Mouse (Mus musculus) ES-E14 (cell line): Measurements from ENCODE around the gene Gm14403. TPM values are rescaled to one million over a fixed set of nuclear protein-coding genes. Genes with fewer than 3 reads are reported as not detected.
"Not testable (repeated sequence)": the region's sequence is repeated elsewhere in the genome, so short reads cannot be mapped to it uniquely, and the experiment has no call there.

ENCODE experiments used
- DNase-seq: peaks from one replicate; pipeline ENCODE4 v3.0.0-alpha.2; 2013; ENCODE audit warnings: low read depth, low spot score
- H3K27ac ChIP-seq: 2 replicates; pipeline ENCODE4 v1.5.1; 2012; ENCODE audit warnings: low read depth, mild to moderate bottlenecking, low read length, moderate library complexity, mixed read lengths; ENCODE audit not compliant: poor library complexity, insufficient read depth, severe bottlenecking
- H3K36me3 ChIP-seq: 2 replicates; pipeline ENCODE4 v1.6.1; 2012; ENCODE audit warnings: mild to moderate bottlenecking, low read length, moderate library complexity, mixed read lengths; ENCODE audit not compliant: control insufficient read depth, poor library complexity, insufficient read depth, severe bottlenecking
- H3K4me1 ChIP-seq, 2 experiments: fragments of 150-350 bp in 1 of 2; sonication (generic) in 1 of 2; 2 replicates each; pipeline ENCODE4 v1.6.1; 2012; ENCODE audit warnings: low read length in 2 of 2, mild to moderate bottlenecking in 1 of 2, mixed read lengths in 1 of 2; ENCODE audit not compliant: control insufficient read depth in 2 of 2, insufficient read depth in 2 of 2, poor library complexity in 1 of 2
- H3K4me3 ChIP-seq, 2 experiments: fragments of 150-350 bp in 1 of 2; sonication (generic) in 1 of 2; 2 replicates each; pipeline ENCODE4 v1.5.1; 2012; ENCODE audit warnings: low read length in 2 of 2, low read depth in 1 of 2, mild to moderate bottlenecking in 1 of 2, mixed read lengths in 1 of 2; ENCODE audit not compliant: insufficient read depth in 1 of 2, poor library complexity in 1 of 2, severe bottlenecking in 1 of 2
- H3K9ac ChIP-seq: 2 replicates; pipeline ENCODE4 v1.6.1; 2012; ENCODE audit warnings: low read depth, mild to moderate bottlenecking, low read length, mixed read lengths; ENCODE audit not compliant: poor library complexity, insufficient read depth, severe bottlenecking
- H3K9me3 ChIP-seq: fragments of 150-350 bp; sonication (generic); 2 replicates; pipeline ENCODE4 v1.6.1; 2012; ENCODE audit warnings: low read depth, mild to moderate bottlenecking, low read length; ENCODE audit not compliant: control insufficient read depth, insufficient read depth
- in situ Hi-C, 2 experiments: fragments of 600-800 bp; cut with MboI; formaldehyde crosslinking; loops; one replicate each; pipeline ENCODE4 v1.15.1; 2025; ENCODE audit warnings: low sequenced_read_pairs in 2 of 2, inconsistent platforms in 1 of 2; ENCODE audit not compliant: unreplicated experiment in 2 of 2
- total RNA-seq: library from RNA; depleted of rRNA; stranded (reverse); fragments of 300-350 nt; gene quantifications from 2 replicates; pipeline ENCODE4 v1.2.3, GENCODE M21; 2012; rRNA removed

The Gm14403 gene
- total RNA-seq, 1 experiment = 22.1 TPM

GRCm38 (mm10) chr2:177555261-177555660 is 57.2 kb downstream of the Gm14403 start:
- H3K4me1 ChIP-seq, H3K9ac ChIP-seq, H3K9me3 ChIP-seq, H3K36me3 ChIP-seq, in situ Hi-C loops, DNase-seq, H3K4me3 ChIP-seq, H3K27ac ChIP-seq: not testable (repeated sequence)

Other genes starting within 250 kb of the Gm14403 start
- 25.8 and 34.4 TPM in 2 replicates for gene Gm14409, start 231.2 kb upstream of the Gm14403 start, total RNA-seq
- gene Gm14412, start 173.9 kb upstream of the Gm14403 start, total RNA-seq = 45.0 and 58.9 TPM in 2 replicates
- gene Gm14418, start 99.9 kb upstream of the Gm14403 start, total RNA-seq = 34.8 and 42.7 TPM in 2 replicates
- 31.7 and 32.7 TPM in 2 replicates for gene Zfp970, start 33.5 kb upstream of the Gm14403 start, total RNA-seq
- 19.2 and 27.5 TPM in 2 replicates for gene Gm14406, start 80.0 kb downstream of the Gm14403 start, total RNA-seq